Mouse (Mus musculus) spleen, adult 2 months (tissue): ENCODE data around the gene Hepacam2.

Source experiments
- CTCF ChIP-seq: fragments of 200-500 bp; IDR thresholded peaks from 2 replicates; pipeline ENCODE4 v1.5.1; 2011; ENCODE audit warnings: mild to moderate bottlenecking, inconsistent platforms; ENCODE audit not compliant: insufficient read depth, insufficient read length, insufficient replicate concordance; ENCODE audit errors: extremely low read depth
- POLR2A ChIP-seq: fragments of 200-500 bp; IDR thresholded peaks from 2 replicates; pipeline ENCODE4 v1.6.1; 2011; ENCODE audit warnings: low read depth, low read length, inconsistent platforms

DNA sequence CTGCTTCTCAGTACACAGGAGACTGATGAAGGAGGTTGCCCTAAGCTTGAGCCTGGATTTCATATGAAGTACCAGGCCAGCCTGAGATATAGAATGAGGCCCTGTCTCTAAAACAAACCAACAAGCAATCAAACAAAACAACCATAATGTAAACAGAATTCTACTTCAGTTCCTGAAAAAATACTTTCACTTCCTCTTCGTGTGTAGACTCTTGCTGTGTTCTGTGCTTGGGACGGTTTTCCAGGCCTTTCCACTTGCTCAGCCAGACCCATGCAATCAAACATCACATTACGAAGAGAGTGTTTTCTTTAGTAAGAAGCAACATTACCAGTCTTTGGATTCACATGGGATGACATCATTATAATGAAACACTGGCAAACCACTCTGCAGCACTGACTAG, 16.4 kb downstream of the Hepacam2 start:
- TF ChIP-seq CTCF (no peak), POLR2A (no peak)
